Comparison of ENCODE assay signal across 12 mouse cellular contexts in genomic region chr6:97208406-97208805, GRCm38 (mm10). TPM values are rescaled to one million over a fixed set of nuclear protein-coding genes. Genes with fewer than 3 reads are reported as not detected.
DNase-seq lines count a peak whose midpoint lies in the region; ATAC-seq and TF ChIP-seq lines count a peak whose summit lies in the region.
"Had no signal": no experiment of that assay in that cellular context is flagged by ENCODE, and none has a peak within 500 bp of the region (broad histone marks: within the 10 kb centered on the region; RNA-seq: fewer than 3 reads in every experiment).

No protein-coding gene starts in this region.

- ATAC-seq in heart, postnatal 0 days (ENCODE audit: insufficient read depth, low read depth), result no peak
- ATAC-seq: activated CD4-positive, CD25-positive, alpha-beta regulatory T cell, adult 4 months; hindbrain, embryonic 16.5 days had no signal

- no peak overlapping the region for H3K9ac ChIP-seq in heart, postnatal 0 days (replicated peaks; ENCODE audit: low read depth, low read length)

- H3K4me3 ChIP-seq in gastrocnemius, adult 2 months, result peak overlapping the region; percentile 34; the same call in 1 of the 2 replicates
- no peak overlapping the region for H3K4me3 ChIP-seq in heart, postnatal 0 days (ENCODE audit: low read depth, low read length)

- 37% methylated on average over 3 of the region's 3 CpGs for WGBS in heart, postnatal 0 days

- H3K4me1 ChIP-seq in heart, postnatal 0 days (ENCODE audit: control insufficient read depth, insufficient read depth), result peaks cover 28% of the 10 kb centered on the region

- no peaks in the 10 kb centered on the region for H3K36me3 ChIP-seq in heart, postnatal 0 days (replicated peaks; ENCODE audit: control insufficient read depth, insufficient read depth, low read length)

- H3K4me2 ChIP-seq in heart, postnatal 0 days (ENCODE audit: low read depth, low read length), result no peak overlapping the region

- H3K27ac ChIP-seq in gastrocnemius, adult 2 months, result peak overlapping the region; percentile 99
- peak overlapping the region; percentile 5; the same call in 1 of the 2 replicates for H3K27ac ChIP-seq in heart, postnatal 0 days (ENCODE audit: low read depth)
- H3K27ac ChIP-seq: macrophage had no signal

- no peaks in the 10 kb centered on the region for H3K9me3 ChIP-seq in heart, postnatal 0 days (replicated peaks; ENCODE audit: control insufficient read depth, low read length)

- no peak for TF ChIP-seq EP300 in heart, postnatal 0 days (IDR thresholded peaks at IDR 0.05; ENCODE audit: low read depth)

- no peaks in the 10 kb centered on the region for H3K27me3 ChIP-seq in heart, postnatal 0 days (ENCODE audit: control insufficient read depth, insufficient read depth, low read length)

- TF ChIP-seq CTCF in gastrocnemius, adult 2 months (IDR thresholded peaks at IDR 0.05), result no peak
- TF ChIP-seq CTCF in heart, postnatal 0 days (IDR thresholded peaks at IDR 0.05; ENCODE audit: low read depth), result no peak

- intact Hi-C loops in gastrocnemius, adult 2 months (cut with DNase I), result no loop called here
- intact Hi-C loops in gastrocnemius, postnatal 14 days (cut with DNase I; ENCODE audit: low total_unique reads), result no loop called here

- DNase-seq in gastrocnemius, adult 2 months, result no peak
- no peak for DNase-seq in gastrocnemius, postnatal 14 days
- DNase-seq in kidney, postnatal 14 days, result peak; percentile 24
- DNase-seq in kidney, postnatal 10 days, result no peak
- peak; percentile 61 for DNase-seq in 416B (ENCODE audit: low read depth)
- DNase-seq in heart, postnatal 0 days (ENCODE audit: low spot score), result no peak
- DNase-seq in layer of hippocampus, adult 9-10 months (ENCODE audit: low spot score), result no peak
- DNase-seq in T-cell, adult 2 months (ENCODE audit: low spot score), result no peak
- DNase-seq: cerebellum, postnatal 14 days had no signal

RNA-seq across cellular contexts. Expression of gene Arl6ip5, which starts 2.1 kb away (rescaled TPM):
- total RNA-seq in gastrocnemius, adult 2 months (2021), result 100 to 1,000 TPM; 117 to 173 TPM
- 100 to 1,000 TPM; 186 to 210 TPM for total RNA-seq in gastrocnemius, postnatal 14 days (2021)
- total RNA-seq in heart, postnatal 0 days (2014; rRNA removed; ENCODE audit: low replicate concordance), result 70.3 and 103 TPM in 2 replicates
- polyA plus RNA-seq in heart, postnatal 0 days (2015; fragmentation: Nextera tagmentation; extraction: Ambion mirVana), result 83.7 and 91.1 TPM in 2 replicates

RNA-seq across cellular contexts. Expression of gene Uba3, which starts 3.0 kb away (rescaled TPM):
- 10 to 100 TPM; 32.7 to 43.1 TPM for total RNA-seq in gastrocnemius, adult 2 months (2021)
- total RNA-seq in gastrocnemius, postnatal 14 days (2021), result 10 to 100 TPM; 41.3 to 44.6 TPM
- 71.6 and 79.7 TPM in 2 replicates for total RNA-seq in heart, postnatal 0 days (2014; rRNA removed; ENCODE audit: low replicate concordance)
- polyA plus RNA-seq in heart, postnatal 0 days (2015; fragmentation: Nextera tagmentation; extraction: Ambion mirVana), result 54.4 and 58.3 TPM in 2 replicates

RNA-seq across cellular contexts. Expression of gene Tmf1, which starts 29.5 kb away (rescaled TPM):
- total RNA-seq in gastrocnemius, adult 2 months (2021), result 10 to 100 TPM; 46.7 to 50.5 TPM
- total RNA-seq in gastrocnemius, postnatal 14 days (2021), result 10 to 100 TPM; 24.8 to 26.3 TPM
- 8.1 and 12.8 TPM in 2 replicates for total RNA-seq in heart, postnatal 0 days (2014; rRNA removed; ENCODE audit: low replicate concordance)
- polyA plus RNA-seq in heart, postnatal 0 days (2015; fragmentation: Nextera tagmentation; extraction: Ambion mirVana), result 27.2 and 29.1 TPM in 2 replicates

RNA-seq across cellular contexts. Expression of gene Lmod3, which starts 44.2 kb away (rescaled TPM):
- 100 to 1,000 TPM in 1 of 2 experiments, 10 to 100 TPM in 1; 95.4 to 186 TPM for total RNA-seq in gastrocnemius, adult 2 months (2021)
- total RNA-seq in gastrocnemius, postnatal 14 days (2021), result 100 to 1,000 TPM; 106 to 144 TPM
- total RNA-seq in heart, postnatal 0 days (2014; rRNA removed; ENCODE audit: low replicate concordance), result 6.4 and 8.9 TPM in 2 replicates
- 34.5 and 39.1 TPM in 2 replicates for polyA plus RNA-seq in heart, postnatal 0 days (2015; fragmentation: Nextera tagmentation; extraction: Ambion mirVana)
- polyA plus RNA-seq: activated CD4-positive, CD25-positive, alpha-beta regulatory T cell, adult 4 months; hindbrain, embryonic 16.5 days; macrophage had no signal

RNA-seq across cellular contexts. Expression of gene Eogt, which starts 59.4 kb away (rescaled TPM):
- 1 to 10 TPM; 4.2 to 5.4 TPM for total RNA-seq in gastrocnemius, adult 2 months (2021)
- 1 to 10 TPM; 5.3 to 7.8 TPM for total RNA-seq in gastrocnemius, postnatal 14 days (2021)
- total RNA-seq in heart, postnatal 0 days (2014; rRNA removed; ENCODE audit: low replicate concordance), result 13.9 and 40.0 TPM in 2 replicates
- 6.6 and 7.0 TPM in 2 replicates for polyA plus RNA-seq in heart, postnatal 0 days (2015; fragmentation: Nextera tagmentation; extraction: Ambion mirVana)

Comparison
In these comparisons a context has a peak if more than half of its experiments do, and no peak if none do; other contexts are left out.
1. DNase-seq: peak in kidney, postnatal 14 days (single experiment) and 416B (single experiment); none in gastrocnemius, adult 2 months (single experiment), gastrocnemius, postnatal 14 days (single experiment), kidney, postnatal 10 days (single experiment), heart, postnatal 0 days (single experiment), layer of hippocampus, adult 9-10 months (single experiment) and T-cell, adult 2 months (single experiment).